Mouse (Mus musculus) right cerebral cortex, postnatal 4 days (tissue): ENCODE data around the gene B4galt1.

ENCODE experiments used
- DNase-seq: peaks from one replicate; pipeline ENCODE4 v3.0.0-alpha.2; 2022

The B4galt1 gene

GRCm38 (mm10) chr4:40853565-40854386 is at the start of gene B4galt1:
TSS of gene B4galt1 (minus strand) at chr4:40854005.
- peak; percentile 96 for DNase-seq

GRCm38 (mm10) chr4:40900612-40901011 is 46.8 kb upstream of the B4galt1 start:
- no peak for DNase-seq

GRCm38 (mm10) chr4:40900071-40900470 is 46.3 kb upstream of the B4galt1 start:
- no peak for DNase-seq

- no peak for DNase-seq
These were observed 45.5 kb upstream of the B4galt1 start for GRCm38 (mm10) chr4:40899264-40899663.

- DNase-seq, result no peak
These were observed 44.8 kb upstream of the B4galt1 start for GRCm38 (mm10) chr4:40898476-40899044.

GRCm38 (mm10) chr4:40895646-40896045 is 41.8 kb upstream of the B4galt1 start:
- no peak for DNase-seq

GRCm38 (mm10) chr4:40895118-40895517 is 41.3 kb upstream of the B4galt1 start:
- DNase-seq, result no peak

- no peak for DNase-seq
These were observed 37.4 kb upstream of the B4galt1 start for GRCm38 (mm10) chr4:40891206-40891605.

GRCm38 (mm10) chr4:40889983-40890382 is 36.2 kb upstream of the B4galt1 start:
- no peak for DNase-seq

- DNase-seq, result no peak
These were observed 35.4 kb upstream of the B4galt1 start for GRCm38 (mm10) chr4:40889252-40889651.

- no peak for DNase-seq
These were observed 35.0 kb upstream of the B4galt1 start for GRCm38 (mm10) chr4:40888839-40889238.

- DNase-seq, result no peak
These were observed 32.1 kb upstream of the B4galt1 start for GRCm38 (mm10) chr4:40885883-40886282.

GRCm38 (mm10) chr4:40885166-40885525 is 31.3 kb upstream of the B4galt1 start:
- no peak for DNase-seq

GRCm38 (mm10) chr4:40884282-40885165 is 30.7 kb upstream of the B4galt1 start:
- DNase-seq, result no peak

GRCm38 (mm10) chr4:40883200-40883599 is 29.4 kb upstream of the B4galt1 start:
- DNase-seq, result no peak

GRCm38 (mm10) chr4:40877528-40877927 is 23.7 kb upstream of the B4galt1 start:
- DNase-seq, result no peak

- DNase-seq, result peak; percentile 20
These were observed 23.1 kb upstream of the B4galt1 start for GRCm38 (mm10) chr4:40876814-40877371.

GRCm38 (mm10) chr4:40875842-40876241 is 22.0 kb upstream of the B4galt1 start:
- peak; percentile 11 for DNase-seq

GRCm38 (mm10) chr4:40874794-40875552 is 21.2 kb upstream of the B4galt1 start:
- no peak for DNase-seq

GRCm38 (mm10) chr4:40874151-40874600 is 20.4 kb upstream of the B4galt1 start:
- DNase-seq, result peak; percentile 16

GRCm38 (mm10) chr4:40873320-40873719 is 19.5 kb upstream of the B4galt1 start:
- DNase-seq, result no peak

GRCm38 (mm10) chr4:40872129-40872528 is 18.3 kb upstream of the B4galt1 start:
- no peak for DNase-seq
